Mouse (Mus musculus): ENCODE measurements around the gene Pigq. TPM values are rescaled to one million over a fixed set of nuclear protein-coding genes. Genes with fewer than 3 reads are reported as not detected.

Pigq gene
- total and polyA plus RNA-seq, 2 experiments from 2014 or later: 47.2 to 67.9 TPM

DNA sequence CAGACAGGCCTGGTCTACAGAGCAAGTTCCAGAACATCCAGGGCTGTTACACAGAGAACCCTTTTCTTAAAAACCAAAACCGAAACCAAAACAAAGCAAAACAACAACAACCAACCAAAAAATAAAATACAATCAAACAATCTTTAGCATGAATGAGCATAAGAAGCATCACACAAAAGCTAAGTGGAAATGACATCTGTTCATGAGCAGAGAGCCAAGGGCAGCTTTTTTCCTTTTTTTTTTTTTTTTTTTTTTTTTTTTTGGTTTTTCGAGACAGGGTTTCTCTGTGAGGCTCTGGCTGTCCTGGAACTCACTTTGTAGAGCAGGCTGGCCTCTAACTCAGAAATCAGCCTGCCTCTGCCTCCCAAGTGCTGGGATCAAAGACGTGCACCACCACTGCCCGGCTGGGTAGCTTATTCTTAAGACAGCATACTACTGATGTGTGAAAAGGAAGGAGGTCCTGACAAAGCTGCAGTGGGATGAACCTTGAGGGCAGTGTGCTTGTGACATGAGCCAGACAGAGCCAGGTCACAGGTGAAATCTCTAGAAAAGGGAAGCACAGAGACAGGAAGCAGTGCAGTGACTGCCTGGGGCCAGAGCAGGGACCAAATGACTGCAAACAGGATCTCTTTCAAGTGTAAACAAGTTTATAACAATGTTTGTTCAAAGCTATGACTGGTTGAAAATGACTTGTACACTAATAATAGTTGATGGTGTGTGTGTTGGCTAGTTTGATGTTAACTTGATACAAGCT, 26.4 kb upstream of the Pigq start:
- TF ChIP-seq EP300 (IDR thresholded peaks at IDR 0.05; ENCODE audit: low read depth) (no peak), CTCF (IDR thresholded peaks at IDR 0.05; ENCODE audit: low read depth) (no peak)
- no peak overlapping the region for H3K4me2 ChIP-seq (ENCODE audit: low read depth, low read length)
- no peak overlapping the region for H3K4me3 ChIP-seq (ENCODE audit: low read depth, low read length)
- H3K4me1 ChIP-seq (ENCODE audit: control insufficient read depth, insufficient read depth): peaks cover 12% of the 10 kb centered on the region
- no peaks in the 10 kb centered on the region for H3K9me3 ChIP-seq (replicated peaks; ENCODE audit: control insufficient read depth, low read length)
- H3K27ac ChIP-seq (ENCODE audit: low read depth): no peak overlapping the region
- H3K9ac ChIP-seq (replicated peaks; ENCODE audit: low read depth, low read length): no peak overlapping the region
- H3K36me3 ChIP-seq (replicated peaks; ENCODE audit: control insufficient read depth, insufficient read depth, low read length): no peaks in the 10 kb centered on the region
- DNase-seq (ENCODE audit: low spot score) (no peak), ATAC-seq (ENCODE audit: insufficient read depth, low read depth) (no peak)
- 79% methylated on average over 4 of the region's 4 CpGs for WGBS
- no peaks in the 10 kb centered on the region for H3K27me3 ChIP-seq (ENCODE audit: control insufficient read depth, insufficient read depth, low read length)

DNA sequence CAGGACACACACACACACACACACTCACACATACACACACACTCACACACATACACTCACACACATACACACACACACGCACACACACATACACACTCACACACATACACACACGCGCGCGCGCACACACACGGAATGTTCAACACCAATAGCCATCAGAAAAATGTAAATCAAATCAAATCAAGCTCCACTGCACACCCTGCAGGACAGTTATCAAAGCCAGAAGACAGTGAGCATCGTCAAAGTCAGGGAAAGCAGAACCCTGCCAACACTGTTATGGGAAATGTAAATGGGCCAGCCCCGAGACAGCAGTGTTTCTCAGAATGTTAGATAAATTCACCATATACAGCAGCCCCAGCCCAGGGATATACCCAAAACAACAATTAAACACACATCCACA, 25.7 kb upstream of the Pigq start:
- Histone ChIP-seq H3K9ac (replicated peaks; ENCODE audit: low read depth, low read length) (no peak overlapping the region), H3K4me2 (ENCODE audit: low read depth, low read length) (no peak overlapping the region), H3K4me1 (ENCODE audit: control insufficient read depth, insufficient read depth) (peaks cover 12% of the 10 kb centered on the region), H3K4me3 (ENCODE audit: low read depth, low read length) (no peak overlapping the region), H3K9me3 (replicated peaks; ENCODE audit: control insufficient read depth, low read length) (no peaks in the 10 kb centered on the region), H3K27me3 (ENCODE audit: control insufficient read depth, insufficient read depth, low read length) (no peaks in the 10 kb centered on the region), H3K36me3 (replicated peaks; ENCODE audit: control insufficient read depth, insufficient read depth, low read length) (no peaks in the 10 kb centered on the region), H3K27ac (ENCODE audit: low read depth) (no peak overlapping the region)
- no peak for TF ChIP-seq CTCF (IDR thresholded peaks at IDR 0.05; ENCODE audit: low read depth)
- TF ChIP-seq EP300 (IDR thresholded peaks at IDR 0.05; ENCODE audit: low read depth): no peak
- no peak for DNase-seq (ENCODE audit: low spot score)
- no peak for ATAC-seq (ENCODE audit: insufficient read depth, low read depth)
- WGBS: 87% methylated on average over 9 of the region's 9 CpGs

DNA sequence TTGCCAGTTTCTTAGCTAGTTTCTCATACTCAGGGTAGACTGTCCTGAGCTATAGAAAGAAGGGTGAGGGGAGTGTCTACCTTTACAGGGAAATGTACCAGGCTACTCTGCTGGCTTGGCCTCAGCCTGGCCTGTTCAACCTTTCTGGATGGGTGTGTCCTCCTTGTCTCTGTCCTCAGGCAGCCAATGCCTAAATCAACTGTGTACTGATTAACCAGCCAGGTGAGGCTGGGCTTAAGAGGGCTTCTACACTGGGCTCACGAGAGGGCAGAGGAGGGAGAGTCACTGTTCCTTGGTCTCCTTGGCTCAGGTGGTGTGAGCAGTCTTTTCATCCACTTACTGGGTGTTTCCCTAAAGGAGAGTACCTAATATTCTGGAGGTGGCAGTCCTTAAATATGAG, 23.4 kb upstream of the Pigq start:
- WGBS: 70% methylated on average over 1 of the region's 1 CpGs
- no peaks in the 10 kb centered on the region for H3K27me3 ChIP-seq (ENCODE audit: control insufficient read depth, insufficient read depth, low read length)
- 0 out of 2 replicates have a peak overlapping the region, but pooled peaks have one; percentile 3 for H3K27ac ChIP-seq (ENCODE audit: low read depth)
- H3K36me3 ChIP-seq (replicated peaks; ENCODE audit: control insufficient read depth, insufficient read depth, low read length): no peaks in the 10 kb centered on the region
- ATAC-seq (ENCODE audit: insufficient read depth, low read depth) (no peak), DNase-seq (ENCODE audit: low spot score) (no peak)
- H3K4me3 ChIP-seq (ENCODE audit: low read depth, low read length): no peak overlapping the region
- H3K9me3 ChIP-seq (replicated peaks; ENCODE audit: control insufficient read depth, low read length): no peaks in the 10 kb centered on the region
- TF ChIP-seq EP300 (IDR thresholded peaks at IDR 0.05; ENCODE audit: low read depth) (no peak), CTCF (IDR thresholded peaks at IDR 0.05; ENCODE audit: low read depth) (no peak)
- no peak overlapping the region for H3K4me2 ChIP-seq (ENCODE audit: low read depth, low read length)
- no peak overlapping the region for H3K9ac ChIP-seq (replicated peaks; ENCODE audit: low read depth, low read length)
- peaks cover 12% of the 10 kb centered on the region for H3K4me1 ChIP-seq (ENCODE audit: control insufficient read depth, insufficient read depth)

DNA sequence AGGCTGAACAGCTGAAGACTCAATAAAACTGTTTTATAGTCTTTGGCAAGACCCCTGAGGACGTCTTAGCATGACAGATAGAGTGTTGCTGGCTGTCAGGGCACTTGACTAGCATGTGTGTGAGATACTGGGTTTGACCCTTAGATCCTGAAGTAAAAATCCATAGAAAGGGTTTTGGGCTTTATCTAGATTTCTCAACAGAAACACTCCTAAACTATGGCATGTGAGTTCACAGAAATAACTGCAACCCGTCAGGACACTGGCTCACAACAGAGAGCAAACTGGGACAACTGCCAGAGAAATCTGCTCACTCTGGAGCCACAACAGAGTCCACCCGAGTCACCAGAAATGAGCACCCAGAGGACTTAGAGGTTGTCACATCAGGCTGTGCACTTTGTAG, 22.9 kb upstream of the Pigq start:
- peak; percentile 35 for DNase-seq (ENCODE audit: low spot score)
- 16% methylated on average over 3 of the region's 3 CpGs for WGBS

DNA sequence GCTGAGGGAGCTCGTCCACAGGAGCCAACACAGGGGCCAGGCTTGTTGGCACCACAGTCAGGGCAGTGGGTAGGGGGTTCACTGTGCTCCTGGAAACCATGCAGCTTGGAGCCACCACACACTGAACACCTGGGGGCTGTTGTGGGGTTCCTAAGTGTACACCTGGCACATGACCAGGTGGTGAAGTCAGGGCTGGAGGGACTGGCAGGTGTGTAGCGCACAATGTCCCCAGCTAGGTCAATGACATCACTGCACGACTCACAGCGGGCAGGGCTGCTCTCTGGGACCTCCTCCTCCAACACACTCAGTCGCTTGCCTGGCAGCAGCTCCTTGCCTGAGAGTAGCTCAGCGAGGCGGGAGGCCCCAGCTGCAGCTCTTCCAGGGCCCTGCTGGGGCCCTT, 19.5 kb upstream of the Pigq start:
- 81% methylated on average over 7 of the region's 7 CpGs for WGBS
- DNase-seq (ENCODE audit: low spot score) (no peak), ATAC-seq (ENCODE audit: insufficient read depth, low read depth) (no peak)
- Histone ChIP-seq H3K4me2 (ENCODE audit: low read depth, low read length) (no peak overlapping the region), H3K36me3 (replicated peaks; ENCODE audit: control insufficient read depth, insufficient read depth, low read length) (peaks cover 17% of the 10 kb centered on the region; the same call in 1 of the 2 replicates), H3K9ac (replicated peaks; ENCODE audit: low read depth, low read length) (no peak overlapping the region), H3K4me3 (ENCODE audit: low read depth, low read length) (no peak overlapping the region), H3K27me3 (ENCODE audit: control insufficient read depth, insufficient read depth, low read length) (no peaks in the 10 kb centered on the region), H3K4me1 (ENCODE audit: control insufficient read depth, insufficient read depth) (peaks cover 12% of the 10 kb centered on the region), H3K27ac (ENCODE audit: low read depth) (no peak overlapping the region), H3K9me3 (replicated peaks; ENCODE audit: control insufficient read depth, low read length) (no peaks in the 10 kb centered on the region)
- no peak for TF ChIP-seq EP300 (IDR thresholded peaks at IDR 0.05; ENCODE audit: low read depth)
- no peak for TF ChIP-seq CTCF (IDR thresholded peaks at IDR 0.05; ENCODE audit: low read depth)

More for the DNA sequence above, 22.9 kb upstream of the Pigq start:
- H3K9ac ChIP-seq (replicated peaks; ENCODE audit: low read depth, low read length): no peak overlapping the region
- H3K4me2 ChIP-seq (ENCODE audit: low read depth, low read length): no peak overlapping the region
- no peaks in the 10 kb centered on the region for H3K9me3 ChIP-seq (replicated peaks; ENCODE audit: control insufficient read depth, low read length)
- no peak overlapping the region for H3K4me3 ChIP-seq (ENCODE audit: low read depth, low read length)
- no peak; the same call in 1 of the 2 replicates for ATAC-seq (ENCODE audit: insufficient read depth, low read depth)
- H3K27ac ChIP-seq (ENCODE audit: low read depth): peak overlapping the region; percentile 30; the same call in 1 of the 2 replicates
- no peaks in the 10 kb centered on the region for H3K27me3 ChIP-seq (ENCODE audit: control insufficient read depth, insufficient read depth, low read length)
- H3K4me1 ChIP-seq (ENCODE audit: control insufficient read depth, insufficient read depth): peaks cover 12% of the 10 kb centered on the region
- TF ChIP-seq CTCF (IDR thresholded peaks at IDR 0.05; ENCODE audit: low read depth) (no peak), EP300 (IDR thresholded peaks at IDR 0.05; ENCODE audit: low read depth) (no peak)
- H3K36me3 ChIP-seq (replicated peaks; ENCODE audit: control insufficient read depth, insufficient read depth, low read length): no peaks in the 10 kb centered on the region
